Mouse (Mus musculus) urinary bladder, postnatal 25 days (tissue): ENCODE data around the gene Coq2.

Experiments
- DNase-seq: peaks from one replicate; pipeline ENCODE4 v3.0.0; 2022; ENCODE audit warnings: low spot score

The Coq2 gene

DNA sequence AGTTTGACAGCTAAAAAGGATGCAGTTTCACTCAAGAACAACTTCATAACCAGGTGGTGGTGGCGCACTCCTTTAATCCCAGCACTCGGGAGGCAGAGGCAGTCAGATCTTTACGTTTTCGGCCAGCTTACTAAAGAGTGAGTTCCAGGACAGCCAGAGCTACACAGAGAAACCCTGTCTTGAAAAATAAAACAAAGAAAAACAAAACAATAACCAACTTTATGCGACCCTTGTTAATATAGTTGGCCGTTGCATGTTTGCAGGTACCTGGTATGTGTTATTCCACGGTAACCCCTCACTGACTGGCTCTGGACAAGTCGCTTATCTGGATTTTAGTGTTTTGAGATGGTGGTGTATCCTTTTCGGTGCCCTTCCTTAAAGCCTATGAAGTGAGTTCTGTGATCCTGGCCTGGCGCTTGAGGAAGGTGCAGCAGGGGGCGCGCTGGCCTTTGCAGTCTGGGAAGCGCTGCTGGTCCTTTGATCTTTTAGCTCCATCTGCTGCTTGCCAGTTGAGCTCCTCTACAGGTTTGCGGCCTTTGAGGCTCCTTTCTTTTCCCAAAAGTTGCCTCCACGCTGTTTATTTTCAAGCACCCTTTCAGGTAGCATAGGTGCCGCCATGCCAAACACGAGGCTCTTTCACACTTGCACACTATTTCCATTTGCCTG lies at the start of gene Coq2:
Gene Coq2 (minus strand): TSS at position 430 of the 666 bp plus-strand sequence.
- peak; percentile 63 for DNase-seq

DNA sequence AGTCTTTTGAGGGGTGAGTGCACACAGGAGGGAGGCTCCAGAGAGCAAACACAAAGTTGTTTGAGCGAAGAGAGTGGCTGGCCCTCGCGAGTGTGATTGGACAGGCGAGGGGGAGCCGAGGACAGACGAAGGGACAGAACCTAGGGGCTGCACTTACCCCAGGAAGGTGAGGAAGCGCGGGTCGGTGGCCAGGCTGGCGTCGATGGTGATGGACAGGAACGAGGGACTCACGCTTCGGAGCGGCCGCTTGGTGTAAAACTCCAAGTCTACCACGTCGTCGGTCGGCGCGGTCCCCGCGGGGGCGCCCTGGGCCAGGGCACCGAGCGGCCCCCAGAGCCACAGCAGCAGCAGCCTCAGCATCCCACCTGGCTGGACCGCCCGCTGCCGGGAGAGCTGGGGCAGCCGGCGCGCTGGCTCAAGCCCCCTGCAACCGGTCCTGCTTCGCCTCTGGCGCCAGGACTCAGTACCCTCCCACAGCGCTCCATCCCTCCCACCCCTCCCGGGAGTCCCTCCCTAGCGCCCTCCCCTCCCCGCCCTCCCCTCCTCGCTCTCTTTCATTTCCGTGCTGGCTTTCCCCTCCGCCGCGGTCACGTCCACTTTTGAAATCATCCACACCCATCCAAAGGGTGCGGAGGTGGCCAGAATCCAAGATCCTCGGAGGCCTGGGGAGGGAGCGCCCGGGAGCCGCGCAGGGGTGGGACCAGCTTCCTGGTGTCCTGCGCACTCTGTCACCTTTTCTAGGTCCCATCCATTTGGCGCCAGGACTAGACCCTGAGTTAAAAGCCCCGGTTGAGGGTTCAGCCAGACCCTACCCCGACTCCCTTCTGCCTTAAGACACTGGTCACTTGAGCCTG lies 44.5 kb upstream of the Coq2 start, which contains the start of gene Hpse:
Gene Hpse (minus strand): TSS at position 482 of the 854 bp plus-strand sequence.
- peak; percentile 36 for DNase-seq

DNA sequence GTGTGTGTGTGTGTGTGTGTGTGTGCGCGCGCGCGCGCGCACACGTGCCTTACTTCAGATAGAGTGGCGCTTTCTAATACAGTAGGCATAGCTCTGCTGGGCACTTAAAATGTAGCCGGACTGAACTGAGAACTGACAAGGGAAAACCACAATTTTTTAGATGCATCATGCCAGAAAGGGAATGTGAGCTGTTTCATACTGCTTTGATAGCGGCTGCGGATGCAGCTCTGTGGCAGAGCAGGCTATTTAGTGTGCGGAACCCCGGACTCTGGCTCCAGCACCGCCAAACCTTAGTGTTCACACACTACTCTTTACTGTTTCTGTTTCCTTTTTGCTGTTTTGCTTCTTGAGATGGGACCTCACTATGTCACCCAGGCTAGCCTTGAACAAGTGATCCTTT lies 41.8 kb upstream of the Coq2 start:
- DNase-seq = no peak

DNA sequence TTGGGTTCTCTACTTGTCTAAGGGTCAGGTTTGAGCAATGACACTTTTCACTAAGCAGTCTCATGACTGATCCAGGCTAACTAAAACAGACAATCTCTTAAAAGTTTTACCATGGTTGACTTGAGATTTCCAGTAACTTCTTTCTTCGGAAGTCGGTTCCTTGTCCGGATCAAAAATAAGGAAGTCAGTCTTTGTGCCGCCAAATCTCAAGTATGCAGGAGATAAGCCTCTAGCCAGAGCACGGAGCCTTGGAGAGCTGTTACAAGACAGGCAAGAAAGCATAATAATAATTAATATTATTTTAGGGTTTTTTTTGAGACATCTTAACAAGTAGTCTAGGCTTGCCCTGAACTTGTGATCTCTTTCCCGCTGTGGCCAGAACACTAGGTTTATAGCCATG lies 36.3 kb upstream of the Coq2 start:
- no peak for DNase-seq

DNA sequence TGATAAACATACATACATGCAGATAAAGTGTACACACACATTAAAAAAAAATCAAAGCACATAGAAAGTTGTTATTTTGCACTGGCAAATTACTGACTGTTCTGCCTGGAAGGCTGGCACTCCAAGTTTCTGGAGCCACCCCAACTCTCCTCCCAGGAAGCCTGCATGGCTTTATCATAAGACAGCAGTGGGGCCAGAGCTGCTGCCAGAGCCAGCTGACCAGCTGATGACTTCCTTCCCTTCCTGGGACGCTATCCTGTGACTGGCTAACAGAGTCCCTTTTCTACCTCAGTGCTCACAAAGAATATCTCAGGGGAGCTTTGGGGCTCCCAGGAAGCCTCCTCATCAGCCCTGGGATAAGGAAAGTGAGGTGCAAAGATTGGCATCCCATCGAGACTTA lies 35.1 kb upstream of the Coq2 start:
- no peak for DNase-seq

DNA sequence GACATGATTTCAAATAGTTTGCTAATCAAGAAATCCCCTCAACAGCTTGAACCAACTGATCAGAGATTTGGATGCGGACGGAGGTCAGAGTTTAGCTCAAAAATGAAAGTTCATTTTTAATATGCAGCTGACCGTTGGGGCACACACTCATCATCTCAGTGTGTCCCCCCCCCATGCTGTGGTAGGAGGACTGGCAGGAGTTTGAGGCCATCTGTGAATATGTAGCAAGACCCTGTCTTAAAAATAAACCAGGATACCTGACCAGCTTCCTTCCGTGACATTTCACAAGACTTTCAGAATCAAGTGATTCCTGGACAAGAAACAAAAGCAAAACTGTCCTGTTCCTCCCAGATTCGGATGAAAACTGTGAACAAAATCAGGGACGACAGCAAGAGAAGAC lies 34.1 kb upstream of the Coq2 start:
- no peak for DNase-seq

DNA sequence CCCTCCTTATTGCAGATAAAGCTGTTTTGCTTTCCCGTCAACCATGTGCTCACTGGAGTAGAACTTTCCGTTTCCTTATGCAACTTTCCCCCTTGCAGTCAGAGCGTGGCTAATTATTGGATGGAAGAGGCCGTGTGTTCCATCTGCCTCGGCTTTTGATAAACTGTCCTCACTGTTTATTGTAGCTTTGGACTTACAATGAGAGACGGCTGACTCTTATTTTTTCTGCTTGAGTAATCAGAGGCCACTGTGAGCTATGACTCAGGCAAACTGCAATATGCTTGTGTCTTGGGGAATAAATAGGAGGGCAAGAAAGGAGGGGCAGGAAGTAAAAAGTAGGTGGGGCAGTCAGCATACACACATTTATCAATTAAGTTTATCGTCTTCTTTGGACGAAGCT lies 31.7 kb upstream of the Coq2 start:
- no peak for DNase-seq

DNA sequence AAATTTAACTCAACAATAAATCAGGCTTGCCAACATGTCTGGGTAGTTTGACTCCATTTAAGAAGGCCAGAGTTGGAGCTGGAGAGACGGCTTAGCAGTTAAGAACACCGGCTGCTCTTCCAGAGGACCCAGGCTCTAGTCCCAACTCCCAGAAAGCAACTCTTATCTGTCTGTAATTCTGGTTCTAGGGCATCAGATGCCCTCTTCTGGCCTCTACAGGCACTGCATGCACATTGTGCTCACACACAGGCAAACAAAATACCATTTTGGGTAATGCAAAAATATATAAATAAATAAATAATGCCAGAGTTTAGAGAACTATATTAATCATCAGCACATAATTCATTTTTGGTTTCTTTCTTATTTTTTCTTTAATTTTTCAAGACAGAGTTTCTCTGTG lies 29.3 kb upstream of the Coq2 start:
- DNase-seq = no peak

DNA sequence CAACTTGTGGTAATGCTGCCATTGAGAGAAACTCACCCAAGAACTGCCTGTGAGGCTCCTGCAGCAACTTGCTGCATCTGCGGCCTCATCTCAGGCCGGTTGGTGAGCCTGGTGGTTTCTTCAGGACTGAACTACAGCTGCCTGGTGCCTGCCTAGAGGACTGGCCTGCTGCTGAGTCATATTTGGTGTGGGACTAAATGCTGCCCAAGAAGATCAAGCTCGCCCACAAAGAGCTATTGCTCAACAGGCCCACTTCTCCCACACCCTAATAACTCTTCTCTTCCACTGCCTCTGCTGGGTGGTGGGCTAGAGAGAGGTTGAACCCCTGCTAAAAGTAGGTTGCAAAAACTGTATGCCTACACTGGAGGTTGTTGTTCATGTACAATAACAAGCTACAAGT lies 27.4 kb upstream of the Coq2 start:
- DNase-seq = no peak

DNA sequence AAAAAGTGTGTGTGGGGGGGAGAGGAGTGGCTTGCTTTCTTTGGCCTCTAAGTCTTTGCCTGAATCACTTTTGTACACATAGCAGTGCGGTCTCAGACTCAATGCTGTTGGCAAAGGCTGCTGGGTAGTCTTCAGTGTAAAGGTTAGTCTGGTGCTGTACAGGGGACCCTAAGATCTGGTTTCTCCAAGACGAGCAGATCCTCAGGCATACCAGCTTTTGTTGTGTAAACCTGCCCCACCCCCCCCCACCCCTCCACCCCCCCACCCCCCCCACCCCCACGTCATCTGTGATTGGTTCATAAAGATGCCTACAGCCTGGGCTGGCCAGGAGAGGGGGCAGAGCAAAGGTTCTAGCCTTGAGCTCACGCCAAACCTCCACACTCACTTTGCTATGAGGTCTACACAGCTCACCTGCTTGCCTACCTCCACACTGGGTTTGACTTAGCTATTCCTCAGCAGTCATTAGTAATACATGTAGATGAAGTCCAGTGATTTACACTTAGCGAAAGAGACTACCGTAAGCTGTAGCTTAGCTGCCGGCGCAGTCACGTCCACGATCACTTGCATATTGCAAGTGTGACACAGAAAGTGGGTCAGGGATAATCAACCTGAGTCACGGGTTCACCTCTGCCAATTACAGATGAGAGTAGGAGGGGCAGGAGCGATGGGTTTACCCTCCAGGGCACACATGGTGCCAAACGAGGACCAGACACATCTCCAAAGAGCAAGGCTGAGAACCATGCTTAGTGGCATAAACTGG lies 26.1 kb upstream of the Coq2 start:
- no peak for DNase-seq

DNA sequence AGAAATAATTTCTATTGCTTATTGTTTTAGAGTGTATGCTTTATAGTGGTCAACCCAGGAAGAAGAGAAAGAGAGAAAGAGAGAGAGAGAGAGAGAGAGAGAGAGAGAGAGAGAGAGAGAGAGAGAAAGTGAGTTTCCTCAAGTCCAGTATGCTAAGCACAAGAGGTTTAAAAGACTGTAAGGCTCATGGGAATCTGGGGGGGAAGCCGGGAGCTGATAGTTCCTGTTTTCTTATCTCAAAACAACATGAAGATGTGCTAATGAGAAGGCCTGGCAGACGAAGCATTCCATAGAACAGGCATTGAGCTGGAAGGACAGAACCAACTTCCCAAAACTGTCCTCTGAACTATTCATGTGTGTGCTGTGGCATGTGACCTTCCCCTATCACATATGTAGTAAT lies 22.9 kb upstream of the Coq2 start:
- DNase-seq = no peak

DNA sequence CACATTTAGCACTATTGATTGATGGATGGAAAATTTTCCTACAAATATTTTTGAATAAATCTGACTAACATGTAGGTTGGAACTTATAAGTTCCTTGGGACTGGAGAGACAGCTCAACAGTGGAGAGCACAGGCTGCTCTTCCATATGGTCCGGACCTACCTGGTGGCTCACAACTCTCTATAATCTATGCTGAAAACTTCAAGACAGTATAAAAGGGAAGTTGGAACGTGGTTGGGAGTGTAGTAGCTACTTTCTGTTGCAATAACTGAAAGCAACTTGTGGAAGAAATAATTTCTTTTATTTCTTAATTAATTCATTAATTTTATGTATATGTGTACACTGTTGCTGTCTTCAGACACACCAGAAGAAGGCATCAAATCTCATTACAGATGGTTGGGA lies 22.5 kb upstream of the Coq2 start:
- no peak for DNase-seq

DNA sequence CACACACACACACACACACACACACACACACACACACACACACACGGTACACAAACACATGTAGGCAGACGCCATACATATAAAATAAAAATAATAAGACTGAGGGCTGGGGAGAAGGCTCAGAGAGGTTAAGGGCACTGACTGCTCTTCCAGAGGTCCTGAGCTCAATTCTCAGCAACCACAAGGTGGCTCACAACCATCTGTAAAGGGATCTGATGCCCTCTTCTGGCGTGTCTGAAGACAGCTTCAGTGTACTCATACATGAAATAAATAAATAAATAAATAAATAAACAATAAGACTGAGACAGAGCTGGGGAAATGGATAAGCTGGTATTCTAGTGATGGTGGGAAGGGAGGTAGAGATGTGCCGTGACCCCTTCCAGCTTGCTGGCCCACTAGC lies 10.7 kb upstream of the Coq2 start:
- DNase-seq = no peak

DNA sequence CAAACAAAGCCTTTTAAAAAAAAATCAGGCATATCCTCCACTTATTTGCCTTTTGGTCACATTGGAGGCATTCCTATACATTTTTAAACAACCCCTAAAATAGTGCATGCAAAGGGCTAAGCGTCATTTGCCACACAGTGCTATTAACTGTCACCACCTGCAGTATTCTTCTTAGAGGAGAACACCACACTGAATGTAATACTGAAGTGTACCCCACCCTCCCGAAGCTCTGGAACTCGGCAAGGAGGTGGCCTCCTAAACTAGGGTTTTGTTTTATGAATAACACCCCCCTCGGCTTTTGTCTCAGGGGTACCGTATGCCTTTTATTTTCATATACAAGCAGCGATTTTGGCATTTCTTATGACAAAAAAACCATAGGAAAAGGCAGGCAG lies 5.6 kb upstream of the Coq2 start:
- DNase-seq = no peak

DNA sequence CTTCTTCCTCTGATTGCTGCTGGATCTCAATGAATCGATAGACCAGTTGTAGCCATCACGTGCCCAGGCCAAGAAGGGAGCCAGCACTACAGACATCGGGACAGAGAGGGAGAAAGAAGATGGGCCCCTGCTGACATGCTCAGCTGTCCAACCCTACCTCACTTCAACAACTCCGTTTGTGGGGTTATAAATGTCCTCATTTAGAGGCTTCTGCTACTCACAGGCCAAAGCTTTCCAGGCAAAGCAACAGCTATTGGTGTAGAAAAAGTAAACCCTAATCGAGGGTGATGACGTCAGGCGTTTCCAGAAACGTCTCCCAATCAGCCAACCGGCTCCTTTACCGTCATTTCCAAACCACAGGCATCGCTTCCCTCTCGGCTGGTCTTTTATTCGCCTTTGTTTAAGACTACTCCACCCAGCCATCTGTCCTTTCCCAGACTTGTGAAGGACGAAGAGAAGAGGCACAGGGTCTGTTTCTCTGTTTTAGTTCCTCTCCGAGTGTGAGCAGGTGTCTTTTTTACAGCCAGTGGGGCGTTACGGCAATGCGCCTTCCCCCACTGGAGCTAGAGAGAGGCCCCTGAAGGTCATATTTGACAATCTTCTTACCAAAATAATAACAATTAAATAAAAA lies 5.1 kb upstream of the Coq2 start:
- DNase-seq = no peak

DNA sequence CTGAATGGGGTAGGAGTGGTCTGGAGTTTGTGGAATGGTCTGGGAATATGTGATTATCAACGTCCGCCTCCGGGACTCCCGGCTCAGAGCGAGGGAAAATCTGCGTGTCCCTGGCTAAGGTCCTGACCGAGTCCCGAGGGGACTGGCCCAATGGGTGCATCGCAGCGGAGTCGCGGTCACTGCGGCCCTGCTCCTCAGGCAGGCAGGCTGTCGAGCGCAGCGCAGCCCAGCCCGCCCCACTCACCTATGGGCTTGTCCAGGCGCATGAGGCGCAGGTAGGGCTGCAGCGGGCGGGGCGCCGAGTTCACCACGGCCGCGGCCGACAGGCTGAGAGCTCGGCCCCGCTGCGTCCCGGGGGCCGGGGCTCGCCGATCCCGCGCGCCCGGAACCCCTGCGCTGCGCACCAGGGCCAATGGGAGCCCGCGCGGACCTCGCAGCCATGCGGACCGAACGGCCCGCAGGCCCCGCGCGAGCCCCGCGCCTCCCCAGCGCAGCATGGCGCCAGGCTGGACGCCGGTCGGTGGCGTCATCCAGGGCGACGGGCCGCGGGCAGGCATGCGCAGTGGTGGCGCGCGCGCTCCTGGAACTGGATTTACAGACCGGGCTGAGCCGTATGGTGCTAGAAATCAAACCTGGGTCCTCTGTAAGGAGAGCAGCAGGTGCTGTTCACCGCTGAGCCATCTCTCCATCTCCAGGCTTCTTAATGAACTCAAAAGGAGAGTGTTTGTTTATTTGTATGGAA lies 1.0 kb downstream of the Coq2 start:
- DNase-seq = peak; percentile 94

DNA sequence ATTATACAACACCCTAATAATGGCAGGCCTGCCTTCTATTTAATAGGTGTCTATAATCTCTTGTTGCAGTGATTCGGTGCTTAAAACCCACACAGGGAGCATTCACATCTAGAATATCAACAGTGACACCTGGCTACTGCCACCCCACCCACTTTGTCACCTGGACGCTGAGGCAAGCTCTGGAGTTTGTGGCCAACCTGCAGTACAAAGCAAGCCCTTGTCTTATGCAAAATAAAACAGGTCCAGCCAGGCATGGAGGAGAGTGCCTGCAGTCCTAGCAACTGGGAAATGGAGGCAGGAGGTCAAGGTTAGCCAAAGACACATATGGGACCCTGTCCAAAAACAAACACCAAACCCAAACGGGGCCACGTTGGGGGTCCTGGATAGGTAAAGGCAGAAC lies 2.5 kb downstream of the Coq2 start:
- DNase-seq = no peak

DNA sequence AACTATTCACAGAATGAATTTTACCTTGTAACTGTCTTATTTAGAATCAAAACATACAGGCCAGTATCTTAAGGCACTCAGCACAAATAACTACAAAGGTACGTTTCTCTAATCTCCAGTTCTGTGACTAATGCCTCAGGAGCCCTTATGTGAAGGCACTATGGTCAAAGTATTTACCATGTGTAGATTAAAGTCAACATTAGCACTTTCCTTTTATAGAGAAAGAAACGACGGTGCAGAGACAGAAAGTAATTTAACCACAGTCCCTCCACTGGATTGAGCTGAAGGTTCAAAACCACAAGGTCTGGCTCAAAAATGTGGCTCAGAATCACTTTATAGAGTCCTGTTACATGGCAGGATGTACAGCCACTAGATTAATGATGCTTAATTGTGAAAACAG lies 3.0 kb downstream of the Coq2 start:
- DNase-seq = no peak

DNA sequence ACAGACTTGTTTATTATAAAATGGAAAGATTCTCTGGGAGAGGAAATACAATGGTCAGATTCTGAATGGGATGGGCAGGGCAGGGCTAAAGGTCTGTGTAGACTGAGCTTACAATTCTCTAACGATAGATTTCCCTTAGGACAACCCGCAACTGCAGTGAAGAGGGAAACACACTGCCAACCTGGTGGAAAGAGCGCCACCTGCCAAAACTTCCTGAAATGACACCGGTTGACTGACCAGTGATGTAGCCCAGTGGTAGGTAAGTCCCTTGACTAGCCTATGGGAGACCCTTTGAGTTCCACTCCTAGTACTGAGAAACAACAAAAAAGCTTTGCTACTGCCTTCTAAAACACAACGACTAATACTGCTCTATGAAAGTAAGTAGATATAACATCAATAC lies 3.5 kb downstream of the Coq2 start:
- DNase-seq = peak; percentile 37

DNA sequence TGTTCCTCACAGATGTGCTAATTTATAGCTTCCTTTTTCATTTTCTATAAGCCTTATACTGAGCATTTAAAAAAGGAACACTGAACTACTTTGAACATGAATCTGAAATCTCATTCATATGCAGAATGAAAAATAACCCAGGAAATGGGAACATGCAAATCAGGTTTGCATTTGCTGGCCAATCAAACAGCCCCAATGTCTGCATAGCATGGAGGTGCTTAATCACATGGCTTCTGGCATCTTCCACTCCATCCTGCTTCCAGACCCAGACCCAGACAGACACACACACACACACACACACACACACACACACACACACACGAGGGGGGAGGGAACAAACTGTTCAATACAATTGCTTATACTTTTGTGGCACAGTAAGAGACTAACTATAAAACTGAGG lies 8.0 kb downstream of the Coq2 start:
- DNase-seq = no peak

DNA sequence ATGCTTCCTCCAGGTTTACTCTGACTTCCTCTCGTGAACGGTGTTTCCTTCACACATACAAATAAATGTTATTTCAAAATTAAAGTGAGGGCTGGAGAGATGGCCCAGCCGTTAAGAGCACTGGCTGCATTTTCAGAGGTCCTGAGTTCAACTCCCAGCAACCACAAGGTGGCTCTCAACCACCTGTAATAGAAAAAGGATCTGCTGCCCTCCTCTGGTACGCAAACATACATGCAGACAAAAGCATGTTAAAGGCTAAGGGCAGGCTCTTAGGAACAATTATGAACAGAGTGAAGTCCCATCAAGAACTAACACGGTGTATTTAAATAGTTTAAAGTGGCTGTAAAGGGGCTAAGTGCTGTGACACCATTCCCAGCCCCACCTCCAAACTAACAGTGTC lies 11.1 kb downstream of the Coq2 start:
- DNase-seq = peak; percentile 28

DNA sequence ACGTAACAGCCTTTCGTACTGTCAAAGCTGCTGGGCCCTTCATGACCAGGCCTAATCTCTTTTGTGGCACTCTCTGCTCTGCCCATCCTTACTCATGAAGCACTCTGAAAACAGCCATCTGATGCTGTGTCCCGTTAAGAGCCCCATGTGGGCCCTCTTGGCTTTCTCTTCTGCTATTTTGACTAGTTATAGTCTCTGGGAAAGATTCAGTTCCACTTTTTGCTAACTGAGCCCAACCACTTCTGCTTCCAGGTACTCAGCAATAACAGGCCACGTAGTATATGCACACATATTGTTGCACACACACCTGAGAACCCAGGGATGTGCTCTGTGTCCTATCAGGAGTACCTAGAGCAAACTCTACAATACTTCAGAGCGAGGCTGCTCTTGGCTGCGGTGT lies 11.9 kb downstream of the Coq2 start:
- DNase-seq = no peak
